Mouse (Mus musculus) heart, adult 11 months (tissue): Measurements from ENCODE around the gene Lrp5.

Experiments
- DNase-seq: peaks from one replicate; pipeline ENCODE4 v3.0.0; 2022

Gene Lrp5

GRCm38 (mm10) chr19:3549263-3549662, 137.1 kb downstream of the Lrp5 start:
- DNase-seq, result no peak

GRCm38 (mm10) chr19:3548311-3548710, 138.1 kb downstream of the Lrp5 start:
- DNase-seq, result peak; percentile 53

DNA sequence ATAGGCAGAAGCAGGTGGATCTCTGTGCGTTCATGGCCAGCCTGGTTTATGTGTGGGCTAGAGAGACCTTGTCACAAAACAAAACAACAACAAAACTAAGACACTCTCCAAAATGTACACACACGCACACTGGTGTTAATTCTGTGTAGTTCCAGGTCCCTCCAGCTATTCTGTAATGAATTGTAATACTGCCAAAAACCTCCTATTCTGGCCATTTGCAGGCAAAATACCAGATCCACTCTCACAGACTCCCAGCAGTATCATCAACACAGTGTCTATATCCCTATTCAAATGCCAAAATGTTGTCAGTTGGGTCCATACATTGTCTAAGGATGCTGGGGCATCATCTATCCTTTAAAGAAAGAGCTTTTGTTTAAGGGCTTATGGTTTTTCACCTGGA, 141.4 kb downstream of the Lrp5 start:
- peak; percentile 59 for DNase-seq

- DNase-seq, result peak; percentile 19
Observed at GRCm38 (mm10) chr19:3542591-3542990, 143.8 kb downstream of the Lrp5 start.

GRCm38 (mm10) chr19:3540997-3541396, 145.4 kb downstream of the Lrp5 start:
- peak; percentile 48 for DNase-seq

- no peak for DNase-seq
Observed at GRCm38 (mm10) chr19:3540254-3540653, 146.1 kb downstream of the Lrp5 start.

DNA sequence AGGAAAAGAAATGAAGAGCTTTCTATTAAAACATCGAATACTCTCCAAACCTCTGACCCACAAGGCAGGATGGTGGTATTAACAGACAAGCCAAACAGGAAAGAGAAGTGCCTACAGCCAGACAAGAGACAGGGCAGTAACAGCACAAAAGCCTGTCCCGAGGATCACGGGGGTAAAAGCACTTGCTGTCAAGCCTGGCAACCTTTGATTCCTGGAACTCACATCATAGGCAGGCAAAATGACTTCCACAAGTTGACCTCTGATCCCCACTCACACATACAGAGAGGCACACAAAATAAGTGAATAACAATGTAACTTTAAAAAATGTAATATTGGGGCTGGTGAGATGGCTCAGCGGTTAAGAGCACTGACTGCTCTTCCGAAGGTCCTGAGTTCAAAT, 146.9 kb downstream of the Lrp5 start:
- DNase-seq, result peak; percentile 40

DNA sequence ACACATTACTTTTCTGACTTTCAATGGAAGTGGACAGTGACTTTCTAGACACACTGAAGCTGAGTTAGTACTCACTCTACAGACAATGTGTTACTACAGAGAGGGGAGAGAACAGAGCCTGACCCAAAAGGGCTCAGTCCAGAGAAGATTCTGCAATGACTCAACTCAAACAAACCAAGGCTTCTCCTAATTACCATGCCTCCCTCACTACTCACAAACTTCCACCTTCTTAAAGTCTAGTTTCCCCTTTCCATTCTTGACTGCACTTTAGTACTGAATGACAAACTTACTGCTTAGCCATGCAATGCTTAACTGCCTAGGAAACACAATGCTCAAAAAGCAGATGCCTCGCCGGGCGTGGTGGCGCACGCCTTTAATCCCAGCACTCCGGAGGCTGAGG, 148.7 kb downstream of the Lrp5 start:
- peak; percentile 79 for DNase-seq

GRCm38 (mm10) chr19:3534945-3535344, 151.4 kb downstream of the Lrp5 start:
- peak; percentile 59 for DNase-seq
